20 mouse cellular contexts compared by ENCODE assay signal in the genomic region with DNA sequence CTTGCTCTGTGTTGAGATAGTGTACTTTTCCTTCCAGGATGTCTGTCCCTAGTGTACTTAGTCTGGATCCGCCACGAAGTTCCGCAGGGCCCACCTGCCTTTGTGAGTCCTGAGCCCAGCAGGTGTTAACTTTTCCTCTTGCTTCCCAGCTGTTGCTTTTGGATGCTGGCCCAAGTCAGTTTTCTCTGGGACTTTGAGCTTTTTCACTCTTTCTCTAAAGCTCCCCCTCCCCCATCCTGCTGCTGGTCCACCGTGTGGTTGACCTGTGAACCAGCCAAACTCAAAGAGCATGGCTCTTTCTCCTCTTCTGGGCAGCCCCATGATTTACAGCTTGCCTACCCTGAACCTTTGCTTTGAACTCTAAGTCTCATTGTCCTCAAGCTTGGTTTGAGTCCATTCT. TPM values are rescaled to one million over a fixed set of nuclear protein-coding genes. Genes with fewer than 3 reads are reported as not detected.
DNase-seq lines count a peak whose midpoint lies in the region; ATAC-seq and TF ChIP-seq lines count a peak whose summit lies in the region.
"Had no signal": no experiment of that assay in that cellular context is flagged by ENCODE, and none has a peak within 500 bp of the region (broad histone marks: within the 10 kb centered on the region; RNA-seq: fewer than 3 reads in every experiment).

No protein-coding gene starts in this region.

- peaks cover 33% of the 10 kb centered on the region for H3K4me1 ChIP-seq in liver, embryonic 12.5 days
- peaks cover 7% of the 10 kb centered on the region for H3K4me1 ChIP-seq in forebrain, postnatal 0 days (ENCODE audit: insufficient read depth)

- H3K4me3 ChIP-seq in liver, embryonic 12.5 days: no peak overlapping the region
- H3K4me3 ChIP-seq in forebrain, postnatal 0 days (ENCODE audit: low read depth, low read length): no peak overlapping the region
- H3K4me3 ChIP-seq: embryonic facial prominence, embryonic 13.5 days; forebrain, embryonic 15.5 days; heart, embryonic 10.5 days; hindbrain, embryonic 10.5 days; left cerebral cortex, adult 2 months; midbrain, embryonic 13.5 days; neural tube, embryonic 13.5 days had no signal

- no peak for TF ChIP-seq CTCF in forebrain, postnatal 0 days (IDR thresholded peaks at IDR 0.05; ENCODE audit: low read depth)

- 81% methylated on average over 4 of the region's 4 CpGs for WGBS in liver, embryonic 12.5 days (ENCODE audit: insufficient replicate concordance)
- WGBS in forebrain, postnatal 0 days: 84% methylated on average over 4 of the region's 4 CpGs

- H3K4me2 ChIP-seq in liver, embryonic 12.5 days: no peak overlapping the region
- no peak overlapping the region for H3K4me2 ChIP-seq in forebrain, postnatal 0 days (ENCODE audit: low read depth)
- H3K4me2 ChIP-seq: embryonic facial prominence, embryonic 13.5 days; forebrain, embryonic 15.5 days; midbrain, embryonic 13.5 days; neural tube, embryonic 13.5 days had no signal

- H3K27ac ChIP-seq in liver, embryonic 12.5 days: 0 out of 2 replicates have a peak overlapping the region, but pooled peaks have one; percentile 14
- H3K27ac ChIP-seq in forebrain, postnatal 0 days (ENCODE audit: low read depth, low read length): no peak overlapping the region
- H3K27ac ChIP-seq: embryonic facial prominence, embryonic 13.5 days; forebrain, embryonic 15.5 days; hindbrain, embryonic 10.5 days; hindbrain, postnatal 0 days; kidney, postnatal 0 days; left cerebral cortex, adult 2 months; midbrain, embryonic 13.5 days; neural tube, embryonic 13.5 days had no signal

- H3K9ac ChIP-seq in liver, embryonic 12.5 days: no peak overlapping the region
- no peak overlapping the region for H3K9ac ChIP-seq in forebrain, postnatal 0 days
- H3K9ac ChIP-seq: embryonic facial prominence, embryonic 13.5 days; forebrain, embryonic 15.5 days; midbrain, embryonic 13.5 days; neural tube, embryonic 13.5 days had no signal

- H3K9me3 ChIP-seq in liver, embryonic 12.5 days (replicated peaks): no peaks in the 10 kb centered on the region
- no peaks in the 10 kb centered on the region for H3K9me3 ChIP-seq in forebrain, postnatal 0 days (ENCODE audit: low read length)
- H3K9me3 ChIP-seq: embryonic facial prominence, embryonic 13.5 days; forebrain, embryonic 15.5 days; heart, embryonic 10.5 days; hindbrain, embryonic 10.5 days; midbrain, embryonic 13.5 days; neural tube, embryonic 13.5 days had no signal

- no peak for ATAC-seq in liver, embryonic 12.5 days
- ATAC-seq in forebrain, postnatal 0 days: no peak
- ATAC-seq: forebrain, embryonic 15.5 days; hindbrain, postnatal 0 days; midbrain, embryonic 13.5 days had no signal

- DNase-seq in heart, adult 11 months: peak; percentile 85
- DNase-seq in heart, adult 18-20 months: no peak
- DNase-seq in induced T-regulatory cell, adult 2 months (ENCODE audit: low read depth): peak; percentile 5
- DNase-seq in kidney, adult 9 months: peak; percentile 90
- DNase-seq in left cerebral cortex, postnatal 25 days (ENCODE audit: low spot score in 2 of 2): no peak
- no peak for DNase-seq in forebrain, postnatal 0 days
- DNase-seq: gastrocnemius, postnatal 36 days; layer of hippocampus, adult 9-11 months; lung, postnatal 14 days; thymus, postnatal 4 days had no signal

- intact Hi-C loops in left cerebral cortex, postnatal 25 days (cut with DNase I): no loop called here

- H3K36me3 ChIP-seq in liver, embryonic 12.5 days: peaks cover 10% of the 10 kb centered on the region; the same call in 1 of the 2 replicates
- H3K36me3 ChIP-seq in forebrain, postnatal 0 days (ENCODE audit: insufficient read depth): no peaks in the 10 kb centered on the region
- H3K36me3 ChIP-seq: embryonic facial prominence, embryonic 13.5 days; forebrain, embryonic 15.5 days; heart, embryonic 10.5 days; hindbrain, embryonic 10.5 days; midbrain, embryonic 13.5 days; neural tube, embryonic 13.5 days had no signal

- 0 out of 2 replicates have a peak, but pooled peaks cover 4% of the 10 kb centered on the region for H3K27me3 ChIP-seq in liver, embryonic 12.5 days (replicated peaks)
- no peaks in the 10 kb centered on the region for H3K27me3 ChIP-seq in forebrain, postnatal 0 days (ENCODE audit: insufficient read depth, low read length)
- H3K27me3 ChIP-seq: embryonic facial prominence, embryonic 13.5 days; forebrain, embryonic 15.5 days; midbrain, embryonic 13.5 days; neural tube, embryonic 13.5 days had no signal

RNA-seq across cellular contexts. Expression of a gene that starts 1.6 kb away (rescaled TPM):
- 1 to 10 TPM; 1.4 to 1.5 TPM for total RNA-seq in heart, adult 18-20 months (2021)
- 7.0 and 7.2 TPM in 2 replicates for polyA plus RNA-seq in liver, embryonic 12.5 days (2016; fragmentation: Nextera tagmentation; extraction: Ambion mirVana)
- total RNA-seq in left cerebral cortex, postnatal 25 days (2021): 1 to 10 TPM; 2.0 to 2.5 TPM
- 2.2 and 2.4 TPM in 2 replicates for total RNA-seq in forebrain, postnatal 0 days (2014; rRNA removed)
- 0.92 and 1.4 TPM in 2 replicates for polyA plus RNA-seq in forebrain, postnatal 0 days (2015; fragmentation: Nextera tagmentation; extraction: Ambion mirVana)

RNA-seq across cellular contexts. Expression of a gene that starts 46.4 kb away (rescaled TPM):
- 10 to 100 TPM; 48.8 to 51.8 TPM for total RNA-seq in heart, adult 18-20 months (2021)
- 59.9 and 61.6 TPM in 2 replicates for polyA plus RNA-seq in liver, embryonic 12.5 days (2016; fragmentation: Nextera tagmentation; extraction: Ambion mirVana)
- total RNA-seq in left cerebral cortex, postnatal 25 days (2021): 100 to 1,000 TPM; 229 to 255 TPM
- 575 and 636 TPM in 2 replicates for total RNA-seq in forebrain, postnatal 0 days (2014; rRNA removed)
- polyA plus RNA-seq in forebrain, postnatal 0 days (2015; fragmentation: Nextera tagmentation; extraction: Ambion mirVana): 454 and 459 TPM in 2 replicates

Comparison
In these comparisons a context has a peak if more than half of its experiments do, and no peak if none do; other contexts are left out.
1. DNase-seq: peak in heart, adult 11 months (single experiment), induced T-regulatory cell, adult 2 months (single experiment) and kidney, adult 9 months (single experiment); none in heart, adult 18-20 months (0 of 2), left cerebral cortex, postnatal 25 days (0 of 2) and forebrain, postnatal 0 days (single experiment).
2. RNA of a gene that starts 46.4 kb away (total RNA-seq): 575 to 636 TPM in forebrain, postnatal 0 days and 229 to 255 TPM in left cerebral cortex, postnatal 25 days; 48.8 to 51.8 TPM in heart, adult 18-20 months; every median in the first group is over 4 times any median in the second.